Mouse (Mus musculus): Measurements from ENCODE around the gene Grm7.
A peak's percentile ranks its signal among the peaks of the same experiment; 100 is the strongest.

Gene Grm7

DNA sequence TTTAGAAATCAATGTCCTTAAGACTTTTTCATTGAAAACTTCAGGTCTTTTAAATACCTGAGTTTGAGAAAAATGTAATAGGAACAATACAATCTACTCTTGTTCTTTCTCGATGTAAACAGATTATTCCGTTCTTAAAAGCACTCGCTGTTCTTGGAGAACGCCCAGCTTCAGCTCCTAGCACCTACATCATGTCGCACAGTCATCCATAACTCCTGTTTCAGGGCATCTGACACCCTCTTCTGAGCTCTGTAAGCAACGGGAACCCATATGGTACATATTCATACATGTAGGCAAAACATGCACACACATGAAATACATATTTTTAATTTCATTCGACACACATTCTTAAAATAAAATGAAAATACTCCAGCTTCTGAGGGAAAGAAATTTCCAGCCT, 916.0 kb downstream of the Grm7 start:
- no peak for DNase-seq (ENCODE audit: low spot score)

DNA sequence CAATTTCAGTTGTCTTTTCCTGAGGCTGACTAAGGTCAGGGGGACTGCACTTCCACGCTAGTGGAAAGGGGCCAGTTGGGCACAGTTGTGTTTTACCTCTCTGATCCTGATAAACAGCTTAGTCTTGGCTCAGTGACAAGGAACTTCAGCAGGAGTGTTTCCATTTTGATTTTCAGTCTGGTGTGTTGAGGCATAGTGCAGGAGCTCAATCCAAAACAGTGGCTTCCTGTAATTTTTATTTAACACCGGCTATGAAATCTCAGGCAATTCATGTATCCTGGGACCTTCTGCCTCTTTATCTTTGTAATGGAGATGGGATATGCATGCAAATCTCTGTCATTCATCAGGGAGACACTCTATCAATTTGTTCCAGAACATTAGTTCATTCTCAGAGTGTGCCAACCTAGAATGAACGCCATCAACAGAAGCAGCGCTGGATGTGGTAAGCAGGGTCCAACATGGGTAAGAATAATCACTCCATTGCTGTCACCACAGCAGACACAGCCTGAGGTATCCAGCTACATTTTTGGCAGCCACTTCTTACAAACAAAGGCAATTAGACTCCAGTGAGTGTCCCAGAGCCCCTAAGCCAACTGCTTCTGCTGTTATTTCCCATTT, 926.2 kb downstream of the Grm7 start:
- no peak for DNase-seq (ENCODE audit: low spot score)

DNA sequence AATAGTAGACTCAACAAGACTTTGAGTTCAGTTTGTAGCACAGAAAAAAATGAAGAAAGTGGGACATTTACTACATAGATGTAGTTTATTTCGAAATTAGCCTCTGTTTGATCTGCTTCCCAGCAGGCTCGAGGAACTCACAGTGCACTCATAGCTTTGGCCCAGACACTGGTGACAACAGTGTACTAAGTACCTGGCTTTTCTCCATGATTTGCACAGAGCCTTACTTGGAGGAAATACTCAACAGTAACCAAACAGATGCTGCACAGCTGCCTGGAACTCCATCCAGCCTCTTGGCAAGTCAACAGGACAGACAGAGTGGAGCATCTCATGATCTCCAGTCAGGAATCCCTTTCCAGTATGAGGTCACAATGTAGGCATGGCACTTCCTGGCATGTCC, 939.5 kb downstream of the Grm7 start:
- DNase-seq (ENCODE audit: low spot score): peak; percentile 12

DNA sequence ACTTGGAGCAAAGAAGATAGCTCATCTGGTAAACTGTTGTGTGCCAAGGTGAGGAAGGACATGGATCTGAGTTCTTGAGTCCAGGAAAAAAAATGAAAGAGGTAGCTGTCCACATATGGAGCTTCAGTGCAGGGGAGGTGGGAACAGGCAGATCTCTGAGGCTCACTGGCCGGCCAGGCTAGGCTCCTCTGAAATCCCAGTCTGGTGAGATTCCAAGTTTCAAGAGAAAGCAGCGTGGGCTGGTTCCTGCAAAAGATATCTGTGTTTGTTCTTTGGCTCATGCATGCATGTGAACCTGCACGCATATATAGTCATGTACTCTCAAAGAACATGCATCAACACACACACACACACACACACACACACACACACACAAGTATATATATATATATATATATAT, 942.2 kb downstream of the Grm7 start:
- peak; percentile 5 for DNase-seq (ENCODE audit: low spot score)

DNA sequence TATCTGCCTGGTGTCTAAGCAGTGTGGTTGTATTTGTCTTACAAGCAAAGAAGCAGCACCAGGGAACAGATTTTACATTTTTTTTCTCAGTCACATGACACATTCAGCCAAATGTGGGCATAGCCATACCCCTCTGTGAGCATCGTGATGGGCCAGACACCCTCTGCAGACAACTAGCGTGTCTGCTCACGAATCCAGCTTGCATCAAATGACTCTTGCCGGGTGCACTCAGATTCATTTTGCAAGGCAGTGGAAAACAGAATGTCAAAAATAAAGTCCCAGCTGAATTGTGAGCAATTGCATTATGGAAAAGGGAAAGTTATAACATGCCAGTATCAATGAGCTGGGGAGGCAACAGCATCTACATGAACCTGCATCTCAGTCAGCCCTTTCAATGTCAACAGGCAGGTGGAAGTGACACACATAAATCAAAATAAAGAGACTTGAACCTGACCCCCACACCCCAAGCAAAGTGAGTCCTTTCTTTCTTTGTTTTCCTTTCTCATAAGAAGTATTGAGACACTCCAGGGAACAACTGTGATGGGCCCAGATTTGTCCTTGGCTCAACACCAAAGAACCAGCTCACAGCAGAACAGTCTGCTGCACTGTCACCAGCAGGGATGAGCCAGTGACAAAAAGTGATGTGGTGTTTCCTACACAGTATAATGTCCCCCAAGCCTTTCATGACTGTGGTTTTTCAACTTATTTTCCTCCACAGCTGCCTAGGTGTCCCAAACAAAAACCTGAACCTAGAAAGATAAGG, 956.7 kb downstream of the Grm7 start:
- no peak for DNase-seq (ENCODE audit: low spot score)

DNA sequence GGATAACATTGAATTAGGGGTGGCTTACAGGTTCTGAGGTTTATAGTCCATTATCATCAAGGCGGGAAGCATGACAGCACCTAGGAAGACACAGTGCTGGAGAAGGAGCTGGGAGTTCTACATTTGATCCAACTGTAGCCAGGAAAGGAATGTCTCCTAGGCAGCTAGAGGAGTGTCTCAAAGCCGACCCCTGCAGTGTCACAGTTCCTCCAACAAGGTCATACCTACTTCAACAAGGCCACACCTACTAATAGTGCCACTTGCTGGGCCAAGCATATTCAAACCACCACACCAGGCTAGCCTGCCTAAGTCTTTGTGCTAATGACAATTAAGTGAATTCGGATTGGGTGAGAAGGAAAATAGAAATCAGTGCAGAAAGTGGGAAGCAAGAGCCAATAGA, 965.0 kb downstream of the Grm7 start:
- DNase-seq (ENCODE audit: low spot score): no peak

DNA sequence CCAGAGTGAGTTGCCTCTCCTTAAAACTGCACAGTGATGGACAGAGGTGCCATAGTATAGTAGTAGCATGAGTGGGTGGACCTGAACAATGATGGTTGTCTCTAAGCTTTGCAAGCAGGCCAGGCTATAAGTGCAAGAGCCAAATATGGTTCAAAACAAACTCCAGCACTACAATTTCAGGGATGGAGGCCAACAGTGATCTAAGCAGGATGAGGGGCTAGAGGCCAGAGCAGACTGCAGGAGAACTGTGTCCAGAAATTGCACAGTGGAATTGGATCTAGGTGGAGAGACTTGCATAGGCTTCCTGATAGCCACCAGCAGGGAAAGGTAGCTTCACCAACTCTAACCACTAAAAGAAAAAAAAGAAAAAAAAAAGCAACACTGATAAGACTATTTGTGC, 968.5 kb downstream of the Grm7 start:
- no peak for DNase-seq (ENCODE audit: low spot score)
